Mouse (Mus musculus) stomach, embryonic 16.5 days (tissue): ENCODE measurements around the gene Phip. TPM values are rescaled to one million over a fixed set of nuclear protein-coding genes. Genes with fewer than 3 reads are reported as not detected.

Experiments used
- ATAC-seq: fragments of 200-750 bp; cut with Nextera tagmentation; 2 replicates; pipeline ENCODE4 v1.8.0; 2017; ENCODE audit warnings: moderate number of reproducible peaks, moderate TSS enrichment; ENCODE audit not compliant: insufficient read depth, low FRiP score
- H3K27ac ChIP-seq: fragments of 300-500 bp; sonication (generic); 2 replicates; pipeline ENCODE4 v1.5.1; 2014; ENCODE audit warnings: low read length
- H3K27me3 ChIP-seq: fragments of 300-500 bp; sonication (generic); 2 replicates; pipeline ENCODE4 v1.6.1; 2014; ENCODE audit warnings: low read length, control low read depth, mixed read lengths; ENCODE audit not compliant: control insufficient read depth, insufficient read depth
- H3K36me3 ChIP-seq: fragments of 300-500 bp; sonication (generic); 2 replicates; pipeline ENCODE4 v1.6.1; 2014; ENCODE audit warnings: low read length; ENCODE audit not compliant: control insufficient read depth, insufficient read depth
- H3K4me1 ChIP-seq: fragments of 300-500 bp; sonication (generic); 2 replicates; pipeline ENCODE4 v1.6.1; 2014; ENCODE audit warnings: low read length, control low read depth, mixed read lengths; ENCODE audit not compliant: control insufficient read depth, insufficient read depth
- H3K4me2 ChIP-seq: fragments of 300-500 bp; sonication (generic); 2 replicates; pipeline ENCODE4 v1.6.1; 2014; ENCODE audit warnings: low read depth, low read length, mixed read lengths
- H3K4me3 ChIP-seq: fragments of 300-500 bp; sonication (generic); replicated peaks from 2 replicates; pipeline ENCODE4 v1.5.1; 2014; ENCODE audit warnings: mild to moderate bottlenecking, low read length
- H3K9ac ChIP-seq: fragments of 300-500 bp; sonication (generic); 2 replicates; pipeline ENCODE4 v1.6.1; 2014; ENCODE audit warnings: low read length
- H3K9me3 ChIP-seq: fragments of 300-500 bp; sonication (generic); replicated peaks from 2 replicates; pipeline ENCODE4 v1.6.1; 2016; ENCODE audit warnings: low read length, control low read depth; ENCODE audit not compliant: control insufficient read depth
- whole genome bisulfite sequencing: fragments of 180-500 bp; shearing (Covaris S2); extraction: QIAGEN DNeasy Blood & Tissue Kit; methylation state at CpG from one replicate; pipeline ENCODE4 v1.1.7; 2014; 5-methylcytosine and 5-hydroxymethylcytosine counted together
- polyA plus RNA-seq: library from polyadenylated mRNA; unstranded; fragments of >200 nt; fragmentation: Nextera tagmentation; extraction: Ambion mirVana; gene quantifications from 2 replicates; pipeline ENCODE4 v1.2.1, GENCODE M21; 2015

Phip gene
- polyA plus RNA-seq, 1 experiment from 2014 or later, result 60.1 TPM

- under 1% methylated on average over 66 of the region's 75 CpGs for WGBS
- H3K4me3 ChIP-seq, result peak overlapping the region; percentile 93
- no peaks in the 10 kb centered on the region for H3K27me3 ChIP-seq
- H3K9me3 ChIP-seq, result no peaks in the 10 kb centered on the region
- ATAC-seq, result peak; percentile 89
- peaks cover 3% of the 10 kb centered on the region for H3K4me1 ChIP-seq
- H3K36me3 ChIP-seq, result no peaks in the 10 kb centered on the region
- H3K27ac ChIP-seq, result peak overlapping the region; percentile 99
- H3K9ac ChIP-seq, result peak overlapping the region; percentile 97
- H3K4me2 ChIP-seq, result peak overlapping the region; percentile 63
Observed at GRCm38 (mm10) chr9:82974187-82974861, 992 bp downstream of the Phip start.

- ATAC-seq, result no peak
- Histone ChIP-seq H3K9ac (peak overlapping the region; percentile 97), H3K4me1 (peaks cover 3% of the 10 kb centered on the region), H3K4me3 (peak overlapping the region; percentile 93), H3K27ac (no peak overlapping the region; the same call in 1 of the 2 replicates), H3K27me3 (no peaks in the 10 kb centered on the region), H3K4me2 (peak overlapping the region; percentile 63), H3K36me3 (no peaks in the 10 kb centered on the region), H3K9me3 (no peaks in the 10 kb centered on the region)
- WGBS, result 12% methylated on average over 8 of the region's 8 CpGs
Observed at GRCm38 (mm10) chr9:82973321-82973892, 1.9 kb downstream of the Phip start.

GRCm38 (mm10) chr9:82971433-82971832, 3.9 kb downstream of the Phip start:
- 51% methylated on average over 1 of the region's 1 CpGs for WGBS
- Histone ChIP-seq H3K9ac (no peak overlapping the region), H3K4me2 (no peak overlapping the region), H3K27ac (no peak overlapping the region), H3K9me3 (no peaks in the 10 kb centered on the region), H3K36me3 (no peaks in the 10 kb centered on the region), H3K4me3 (no peak overlapping the region), H3K27me3 (no peaks in the 10 kb centered on the region), H3K4me1 (peaks cover 3% of the 10 kb centered on the region)
- no peak for ATAC-seq

- H3K4me3 ChIP-seq, result no peak overlapping the region
- no peak for ATAC-seq
- no peaks in the 10 kb centered on the region for H3K9me3 ChIP-seq
- no peak overlapping the region for H3K27ac ChIP-seq
- H3K4me1 ChIP-seq, result no peaks in the 10 kb centered on the region; the same call in none of the 2 replicates
- no peaks in the 10 kb centered on the region for H3K27me3 ChIP-seq
- WGBS, result 67% methylated on average over 8 of the region's 8 CpGs
- no peak overlapping the region for H3K9ac ChIP-seq
- no peak overlapping the region for H3K4me2 ChIP-seq
- no peaks in the 10 kb centered on the region for H3K36me3 ChIP-seq
Observed at GRCm38 (mm10) chr9:82967076-82967621, 8.2 kb downstream of the Phip start.

- Histone ChIP-seq H3K4me3 (no peak overlapping the region), H3K36me3 (no peaks in the 10 kb centered on the region)
- WGBS, result 88% methylated on average over 4 of the region's 4 CpGs
Observed at GRCm38 (mm10) chr9:82963981-82964380, 11.3 kb downstream of the Phip start.

GRCm38 (mm10) chr9:82961352-82961751, 14.0 kb downstream of the Phip start:
- Histone ChIP-seq H3K36me3 (no peaks in the 10 kb centered on the region; the same call in 1 of the 2 replicates), H3K4me3 (no peak overlapping the region), H3K4me1 (no peaks in the 10 kb centered on the region), H3K9ac (no peak overlapping the region), H3K9me3 (no peaks in the 10 kb centered on the region), H3K27me3 (no peaks in the 10 kb centered on the region), H3K27ac (no peak overlapping the region), H3K4me2 (no peak overlapping the region)
- 68% methylated on average over 2 of the region's 2 CpGs for WGBS
- no peak for ATAC-seq

More at GRCm38 (mm10) chr9:82963981-82964380, 11.3 kb downstream of the Phip start:
- H3K9me3 ChIP-seq, result no peaks in the 10 kb centered on the region
- no peaks in the 10 kb centered on the region; the same call in 1 of the 2 replicates for H3K4me1 ChIP-seq
- no peak overlapping the region for H3K27ac ChIP-seq
- no peak for ATAC-seq
- no peak overlapping the region for H3K9ac ChIP-seq
- H3K27me3 ChIP-seq, result no peaks in the 10 kb centered on the region
- H3K4me2 ChIP-seq, result no peak overlapping the region

GRCm38 (mm10) chr9:82955267-82955666, 20.0 kb downstream of the Phip start:
- H3K4me2 ChIP-seq, result no peak overlapping the region
- no peak overlapping the region for H3K27ac ChIP-seq
- H3K4me3 ChIP-seq, result no peak overlapping the region
- H3K4me1 ChIP-seq, result no peaks in the 10 kb centered on the region
- H3K36me3 ChIP-seq, result peaks cover 4% of the 10 kb centered on the region
- 67% methylated on average over 4 of the region's 4 CpGs for WGBS
- ATAC-seq, result no peak
- H3K9ac ChIP-seq, result no peak overlapping the region
- H3K27me3 ChIP-seq, result no peaks in the 10 kb centered on the region
- H3K9me3 ChIP-seq, result no peaks in the 10 kb centered on the region

- Histone ChIP-seq H3K4me1 (no peaks in the 10 kb centered on the region), H3K9me3 (no peaks in the 10 kb centered on the region), H3K9ac (no peak overlapping the region), H3K27me3 (no peaks in the 10 kb centered on the region), H3K4me2 (no peak overlapping the region), H3K27ac (no peak overlapping the region), H3K4me3 (no peak overlapping the region), H3K36me3 (peaks cover 4% of the 10 kb centered on the region)
- no peak for ATAC-seq
Observed at GRCm38 (mm10) chr9:82952330-82952729, 23.0 kb downstream of the Phip start.

- no peaks in the 10 kb centered on the region for H3K4me1 ChIP-seq
- no peak overlapping the region for H3K4me3 ChIP-seq
- H3K27me3 ChIP-seq, result no peaks in the 10 kb centered on the region
- H3K27ac ChIP-seq, result no peak overlapping the region
- no peak overlapping the region for H3K4me2 ChIP-seq
- H3K9ac ChIP-seq, result no peak overlapping the region
- ATAC-seq, result no peak
- WGBS, result 80% methylated on average over 2 of the region's 2 CpGs
- H3K9me3 ChIP-seq, result no peaks in the 10 kb centered on the region
- peaks cover 4% of the 10 kb centered on the region; the same call in 1 of the 2 replicates for H3K36me3 ChIP-seq
Observed at GRCm38 (mm10) chr9:82951435-82952004, 23.8 kb downstream of the Phip start.
